Mouse (Mus musculus): ENCODE results near the gene Pah.

The Pah gene

DNA sequence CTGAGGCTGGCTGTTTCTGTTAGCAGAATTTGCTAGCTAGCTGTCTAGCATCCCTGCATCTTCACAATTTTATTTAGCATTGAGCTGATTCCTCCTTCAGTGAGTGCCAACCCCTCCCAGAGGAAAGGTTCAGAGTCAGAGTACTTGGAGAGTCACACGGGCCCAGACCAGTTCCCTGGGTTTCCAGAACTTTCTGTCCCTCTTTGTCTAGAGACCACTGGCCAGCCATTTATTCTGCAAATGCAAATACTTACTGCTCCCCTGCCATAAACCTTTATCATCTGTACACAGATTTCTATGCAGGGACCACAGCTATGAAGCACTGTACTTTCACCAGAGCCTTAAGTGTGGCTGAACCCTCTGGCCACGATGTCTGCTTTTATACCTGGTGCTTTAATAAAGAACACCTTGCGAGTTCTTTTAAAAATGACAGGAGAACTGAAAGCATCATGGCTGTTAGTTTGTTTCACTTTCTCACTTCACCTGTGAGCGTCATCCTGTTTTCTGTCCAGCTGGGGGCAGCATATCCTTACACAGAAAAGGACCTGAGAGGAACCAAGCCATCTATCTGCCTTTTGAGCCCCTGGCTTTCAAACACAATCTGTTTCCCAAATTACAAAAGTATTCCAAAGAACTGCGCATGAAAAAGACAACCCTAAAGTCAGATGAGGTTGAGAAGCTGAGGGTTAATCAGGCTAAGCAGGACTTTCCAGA is 74.9 kb downstream of the Pah start:
- CTCF ChIA-PET, result interaction anchor here in 2 of 4 experiments (1.1 kb wide), 2 partner anchors 9 to 44 kb away, joined by 3 read pairs; no protein-coding TSS in a partner anchor

GRCm38 (mm10) chr10:87597075-87597677 is 75.6 kb downstream of the Pah start:
- ChIA-PET CTCF (interaction anchor here in 1 of 4 experiments (1.1 kb wide), 1 partner anchor 45 kb away, joined by 3 read pairs; no protein-coding TSS in a partner anchor), POLR2A (no interaction called here)

More for the DNA sequence above, 74.9 kb downstream of the Pah start:
- POLR2A ChIA-PET, result no interaction called here

DNA sequence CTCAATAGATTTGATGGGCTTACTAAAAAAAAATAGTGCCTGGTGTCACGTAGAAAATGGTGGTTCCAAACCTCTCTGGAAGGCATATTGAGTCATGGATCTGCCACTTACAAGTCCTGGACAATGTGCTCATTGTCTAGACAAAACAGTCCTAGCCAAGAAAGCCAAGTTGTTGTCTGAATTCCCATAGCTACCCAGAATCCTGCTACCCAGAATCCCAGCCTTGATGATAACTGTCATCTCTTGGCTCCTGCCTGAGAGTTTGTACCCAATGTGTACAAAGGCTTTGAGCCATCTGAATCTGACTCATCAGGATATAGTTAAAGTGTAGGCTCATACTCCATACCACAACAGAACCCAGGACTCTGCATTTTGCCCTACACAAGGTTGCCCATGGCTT is 80.6 kb downstream of the Pah start:
- ChIA-PET CTCF (interaction anchor here in 1 of 4 experiments (0.6 kb wide), 1 partner anchor 706 kb away, joined by 3 read pairs; no protein-coding TSS in a partner anchor), POLR2A (no interaction called here)

- ChIA-PET POLR2A (no interaction called here), CTCF (interaction anchor here in 1 of 4 experiments (0.6 kb wide), 1 partner anchor 600 kb away, joined by 3 read pairs; no protein-coding TSS in a partner anchor)
Observed at GRCm38 (mm10) chr10:87625196-87625595, 103.6 kb downstream of the Pah start.
